8 mouse cellular contexts compared by ENCODE assay signal in genomic region chr12:76822651-76823041, GRCm38 (mm10). TPM values are rescaled to one million over a fixed set of nuclear protein-coding genes. Genes with fewer than 3 reads are reported as not detected.
DNase-seq lines count a peak whose midpoint lies in the region; ATAC-seq and TF ChIP-seq lines count a peak whose summit lies in the region.

Rab15 (minus strand) TSS chr12:76822908.

- no peaks in the 10 kb centered on the region for H3K36me3 ChIP-seq in heart, embryonic 11.5 days (ENCODE audit: control insufficient read depth, insufficient read depth, low read length)
- H3K36me3 ChIP-seq in ES-Bruce4 (ENCODE audit: control insufficient read depth, insufficient read depth, low read length, poor library complexity, severe bottlenecking), result no peaks in the 10 kb centered on the region
- no peaks in the 10 kb centered on the region for H3K36me3 ChIP-seq in midbrain, embryonic 13.5 days

- H3K4me1 ChIP-seq in heart, embryonic 11.5 days (ENCODE audit: control insufficient read depth, insufficient read depth, low read length), result 0 out of 2 replicates have a peak, but pooled peaks cover 2% of the 10 kb centered on the region
- peaks cover 5% of the 10 kb centered on the region for H3K4me1 ChIP-seq in ES-Bruce4 (ENCODE audit: control insufficient read depth, insufficient read depth, low read length)
- peaks cover 28% of the 10 kb centered on the region for H3K4me1 ChIP-seq in midbrain, embryonic 13.5 days (replicated peaks)

- H3K9me3 ChIP-seq in heart, embryonic 11.5 days (replicated peaks; ENCODE audit: control insufficient read depth, low read length), result no peaks in the 10 kb centered on the region
- no peaks in the 10 kb centered on the region for H3K9me3 ChIP-seq in ES-Bruce4 (replicated peaks; ENCODE audit: control insufficient read depth, insufficient read depth, low read length, poor library complexity, severe bottlenecking)
- H3K9me3 ChIP-seq in midbrain, embryonic 13.5 days, result no peaks in the 10 kb centered on the region

- TF ChIP-seq POLR2A in ES-Bruce4 (IDR thresholded peaks at IDR 0.05; ENCODE audit: insufficient read depth, low read length), result no peak

- peak within 1 kb of the TSS; percentile 54 for H3K4me3 ChIP-seq in heart, embryonic 11.5 days (ENCODE audit: low read depth, low read length)
- H3K4me3 ChIP-seq in ES-Bruce4 (ENCODE audit: low read depth, low read length), result peak within 1 kb of the TSS; percentile 75
- peak within 1 kb of the TSS; percentile 71 for H3K4me3 ChIP-seq in midbrain, embryonic 13.5 days (replicated peaks)

- DNase-seq in heart, adult 18-20 months, result no peak
- DNase-seq in embryo, embryonic 9.5 days (ENCODE audit: extremely low spot score), result peak; percentile 37
- DNase-seq in layer of hippocampus, postnatal 10 days (ENCODE audit: low spot score in 2 of 2), result no peak
- DNase-seq in urinary bladder, postnatal 36 days (ENCODE audit: low spot score in 2 of 2), result no peak
- DNase-seq in spleen, postnatal 14 days (ENCODE audit: low spot score in 2 of 2), result no peak

- H3K27me3 ChIP-seq in heart, embryonic 11.5 days (ENCODE audit: control insufficient read depth, insufficient read depth, low read length), result peaks cover 34% of the 10 kb centered on the region
- no peaks in the 10 kb centered on the region for H3K27me3 ChIP-seq in ES-Bruce4 (ENCODE audit: control insufficient read depth, insufficient read depth, low read length, poor library complexity, severe bottlenecking)
- H3K27me3 ChIP-seq in midbrain, embryonic 13.5 days, result peaks cover 48% of the 10 kb centered on the region

- 2% methylated on average over 16 of the region's 17 CpGs for WGBS in heart, embryonic 11.5 days (ENCODE audit: insufficient replicate concordance)
- 3% methylated on average over 17 of the region's 17 CpGs for WGBS in midbrain, embryonic 13.5 days

- no peak for TF ChIP-seq EP300 in ES-Bruce4 (IDR thresholded peaks at IDR 0.05; ENCODE audit: insufficient read depth, low read depth, low read length)

- TF ChIP-seq CTCF in ES-Bruce4 (IDR thresholded peaks at IDR 0.05; ENCODE audit: low read depth, low read length), result no peak

- peak within 1 kb of the TSS; percentile 64 for H3K9ac ChIP-seq in heart, embryonic 11.5 days (ENCODE audit: low read depth, low read length)
- peak within 1 kb of the TSS; percentile 86 for H3K9ac ChIP-seq in ES-Bruce4 (ENCODE audit: low read depth, poor library complexity, severe bottlenecking)
- H3K9ac ChIP-seq in midbrain, embryonic 13.5 days (replicated peaks), result peak within 1 kb of the TSS; percentile 86

- peak within 1 kb of the TSS; percentile 86 for H3K4me2 ChIP-seq in heart, embryonic 11.5 days
- H3K4me2 ChIP-seq in midbrain, embryonic 13.5 days (replicated peaks), result peak within 1 kb of the TSS; percentile 68

- 0 out of 2 replicates have a peak, but pooled peaks have one; percentile 19 for ATAC-seq in heart, embryonic 11.5 days (replicated peaks; ENCODE audit: insufficient number of reproducible peaks, low FRiP score, low TSS enrichment)
- peak; percentile 59 for ATAC-seq in midbrain, embryonic 13.5 days

- H3K27ac ChIP-seq in heart, embryonic 11.5 days (ENCODE audit: low read depth, low read length), result no peak within 1 kb of the TSS
- H3K27ac ChIP-seq in ES-Bruce4 (ENCODE audit: insufficient read depth, low read length), result no peak within 1 kb of the TSS
- peak within 1 kb of the TSS; percentile 72 for H3K27ac ChIP-seq in midbrain, embryonic 13.5 days

RNA-seq across cellular contexts. Expression of gene Rab15, which starts in this region (rescaled TPM):
- 1.5 and 1.8 TPM in 2 replicates for polyA plus RNA-seq in heart, embryonic 11.5 days (2014; fragmentation: Nextera tagmentation; extraction: Ambion mirVana)
- total RNA-seq in heart, adult 18-20 months (2021), result under 1 TPM; 0.42 to 0.62 TPM
- polyA plus RNA-seq in ES-Bruce4 (2011; ENCODE audit: insufficient read depth, insufficient read length, low read depth, missing spikeins), result 34.2 and 40.7 TPM in 2 replicates
- total RNA-seq in layer of hippocampus, postnatal 10 days (2021), result 100 to 1,000 TPM; 111 to 131 TPM
- 21.1 and 22.9 TPM in 2 replicates for polyA plus RNA-seq in midbrain, embryonic 13.5 days (2015; fragmentation: Nextera tagmentation; extraction: Ambion mirVana)

Comparison
In these comparisons a context has a peak if more than half of its experiments do, and no peak if none do; other contexts are left out.
1. RNA of gene Rab15 (total RNA-seq): 111 to 131 TPM in layer of hippocampus, postnatal 10 days; 0.42 to 0.62 TPM in heart, adult 18-20 months; every median in the first group is over 10 times any median in the second.
2. Peak in every context shown above with its lines, with median percentiles within 50 percentile points of each other: H3K4me3 ChIP-seq and H3K9ac ChIP-seq.